Mouse (Mus musculus) ES-E14 (cell line): ENCODE results near the gene B4galt3. TPM values are rescaled to one million over a fixed set of nuclear protein-coding genes. Genes with fewer than 3 reads are reported as not detected.

Experiments
- DNase-seq: peaks from one replicate; pipeline ENCODE4 v3.0.0-alpha.2; 2013; ENCODE audit warnings: low read depth, low spot score
- H3K27ac ChIP-seq: 2 replicates; pipeline ENCODE4 v1.5.1; 2012; ENCODE audit warnings: low read depth, mild to moderate bottlenecking, low read length, moderate library complexity, mixed read lengths; ENCODE audit not compliant: poor library complexity, insufficient read depth, severe bottlenecking
- H3K36me3 ChIP-seq: 2 replicates; pipeline ENCODE4 v1.6.1; 2012; ENCODE audit warnings: mild to moderate bottlenecking, low read length, moderate library complexity, mixed read lengths; ENCODE audit not compliant: control insufficient read depth, poor library complexity, insufficient read depth, severe bottlenecking
- H3K4me1 ChIP-seq, 2 experiments: fragments of 150-350 bp in 1 of 2; sonication (generic) in 1 of 2; 2 replicates each; pipeline ENCODE4 v1.6.1; 2012; ENCODE audit warnings: low read length in 2 of 2, mild to moderate bottlenecking in 1 of 2, mixed read lengths in 1 of 2; ENCODE audit not compliant: control insufficient read depth in 2 of 2, insufficient read depth in 2 of 2, poor library complexity in 1 of 2
- H3K4me3 ChIP-seq, 2 experiments: fragments of 150-350 bp in 1 of 2; sonication (generic) in 1 of 2; 2 replicates each; pipeline ENCODE4 v1.5.1; 2012; ENCODE audit warnings: low read length in 2 of 2, low read depth in 1 of 2, mild to moderate bottlenecking in 1 of 2, mixed read lengths in 1 of 2; ENCODE audit not compliant: insufficient read depth in 1 of 2, poor library complexity in 1 of 2, severe bottlenecking in 1 of 2
- H3K9ac ChIP-seq: 2 replicates; pipeline ENCODE4 v1.6.1; 2012; ENCODE audit warnings: low read depth, mild to moderate bottlenecking, low read length, mixed read lengths; ENCODE audit not compliant: poor library complexity, insufficient read depth, severe bottlenecking
- H3K9me3 ChIP-seq: fragments of 150-350 bp; sonication (generic); 2 replicates; pipeline ENCODE4 v1.6.1; 2012; ENCODE audit warnings: low read depth, mild to moderate bottlenecking, low read length; ENCODE audit not compliant: control insufficient read depth, insufficient read depth
- CHD2 ChIP-seq: IDR thresholded peaks from 2 replicates; pipeline ENCODE4 v1.6.1; 2014; ENCODE audit warnings: mild to moderate bottlenecking, low read depth, low read length, inconsistent platforms
- HCFC1 ChIP-seq: IDR thresholded peaks from 2 replicates; pipeline ENCODE4 v1.6.1; 2012; ENCODE audit warnings: low read length, inconsistent platforms, borderline replicate concordance; ENCODE audit not compliant: insufficient read depth
- MAFK ChIP-seq: IDR thresholded peaks from 2 replicates; pipeline ENCODE4 v1.6.1; 2014; ENCODE audit warnings: mild to moderate bottlenecking, low read depth, low read length, inconsistent platforms; ENCODE audit not compliant: insufficient read depth
- ZC3H11A ChIP-seq: IDR thresholded peaks from 2 replicates; pipeline ENCODE4 v1.6.1; 2012; ENCODE audit warnings: low read depth, mild to moderate bottlenecking, inconsistent platforms, low read length, borderline replicate concordance
- ZNF384 ChIP-seq: IDR thresholded peaks from 2 replicates; pipeline ENCODE4 v1.6.1; 2012; ENCODE audit warnings: low read depth, low read length, inconsistent platforms
- in situ Hi-C, 2 experiments: fragments of 600-800 bp; cut with MboI; formaldehyde crosslinking; loops; one replicate each; pipeline ENCODE4 v1.15.1; 2025; ENCODE audit warnings: low sequenced_read_pairs in 2 of 2, inconsistent platforms in 1 of 2; ENCODE audit not compliant: unreplicated experiment in 2 of 2
- total RNA-seq: library from RNA; depleted of rRNA; stranded (reverse); fragments of 300-350 nt; gene quantifications from 2 replicates; pipeline ENCODE4 v1.2.3, GENCODE M21; 2012

The B4galt3 gene
- total RNA-seq, 1 experiment, result 35.8 TPM

DNA sequence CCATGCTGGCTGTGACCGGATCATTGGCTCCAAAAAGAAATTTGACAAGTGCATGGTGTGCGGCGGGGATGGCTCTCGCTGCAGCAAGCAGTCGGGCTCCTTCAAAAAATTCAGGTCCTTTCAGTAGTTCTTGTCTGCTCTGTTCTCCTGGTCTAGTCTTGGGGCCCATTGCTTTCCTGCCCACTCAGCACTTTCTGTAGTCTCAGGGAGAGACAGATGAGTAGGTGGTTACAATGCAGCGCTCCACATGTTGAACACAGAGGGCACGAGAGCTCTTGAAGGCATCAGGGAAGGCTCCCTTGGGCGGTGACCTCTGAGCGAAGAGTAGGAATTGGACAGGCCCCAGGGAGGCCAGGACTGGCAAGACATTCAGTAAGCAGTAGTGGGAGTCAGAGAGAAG is 12.3 kb upstream of the B4galt3 start:
- no peaks in the 10 kb centered on the region for H3K36me3 ChIP-seq
- TF ChIP-seq MAFK (peak; percentile 82), ZNF384 (no peak)
- in situ Hi-C loops, result no loop called here

DNA sequence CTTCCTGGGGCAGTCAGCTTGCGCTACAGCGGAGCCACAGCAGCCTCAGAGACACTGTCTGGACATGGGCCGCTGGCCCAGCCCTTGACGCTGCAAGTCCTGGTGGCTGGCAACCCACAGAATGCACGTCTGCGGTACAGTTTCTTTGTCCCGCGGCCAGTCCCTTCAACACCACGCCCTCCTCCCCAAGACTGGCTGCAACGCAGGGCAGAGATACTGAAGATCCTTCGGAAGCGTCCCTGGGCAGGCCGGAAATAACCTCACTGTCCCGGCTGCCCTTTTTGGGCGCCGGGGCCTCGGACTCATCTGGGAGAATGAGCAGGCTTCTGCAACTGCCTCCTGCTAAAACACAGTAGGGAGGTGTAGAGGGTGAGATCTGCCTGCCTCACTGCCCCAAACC is 11.2 kb upstream of the B4galt3 start:
- no peak for TF ChIP-seq ZC3H11A
- no peak for TF ChIP-seq CHD2
- no peak for TF ChIP-seq MAFK
- no peak for TF ChIP-seq ZNF384
- no peak for TF ChIP-seq HCFC1
- in situ Hi-C loops, result no loop called here
- H3K36me3 ChIP-seq, result no peaks in the 10 kb centered on the region
- H3K9me3 ChIP-seq, result no peaks in the 10 kb centered on the region
- H3K9ac ChIP-seq, result peak overlapping the region; percentile 30
- no peak for DNase-seq
- H3K4me1 ChIP-seq, result peaks cover 0 to 7% of the 10 kb centered on the region in 2 experiments; a peak in 1 of 4 replicates
- H3K4me3 ChIP-seq, result peak overlapping the region; percentile 20 to 45; a peak in 2 of 4 replicates
- H3K27ac ChIP-seq, result no peak overlapping the region

More for the DNA sequence above, 12.3 kb upstream of the B4galt3 start:
- Histone ChIP-seq H3K4me1 (peaks cover 0 to 10% of the 10 kb centered on the region in 2 experiments; a peak in 1 of 4 replicates), H3K9ac (no peak overlapping the region), H3K4me3 (no peak overlapping the region), H3K9me3 (no peaks in the 10 kb centered on the region), H3K27ac (no peak overlapping the region)
- no peak for DNase-seq

- DNase-seq, result no peak
- Histone ChIP-seq H3K9ac (no peak overlapping the region), H3K27ac (no peak overlapping the region), H3K9me3 (no peaks in the 10 kb centered on the region), H3K4me1 (peaks cover 0 to 7% of the 10 kb centered on the region in 2 experiments; a peak in 1 of 4 replicates), H3K4me3 (no peak overlapping the region), H3K36me3 (no peaks in the 10 kb centered on the region)
- in situ Hi-C loops, result no loop called here
- no peak for TF ChIP-seq ZC3H11A
- no peak for TF ChIP-seq ZNF384
- no peak for TF ChIP-seq MAFK
- no peak for TF ChIP-seq CHD2
- no peak for TF ChIP-seq HCFC1
Observed at GRCm38 (mm10) chr1:171260316-171260715, 9.8 kb upstream of the B4galt3 start.

- Histone ChIP-seq H3K36me3 (no peaks in the 10 kb centered on the region), H3K4me1 (peaks cover 0 to 7% of the 10 kb centered on the region in 2 experiments; a peak in 1 of 4 replicates), H3K9ac (no peak overlapping the region), H3K9me3 (no peaks in the 10 kb centered on the region), H3K4me3 (no peak overlapping the region), H3K27ac (no peak overlapping the region)
- DNase-seq, result no peak
- in situ Hi-C loops, result no loop called here
- no peak for TF ChIP-seq HCFC1
- no peak for TF ChIP-seq MAFK
- TF ChIP-seq ZC3H11A, result no peak
- no peak for TF ChIP-seq ZNF384
- no peak for TF ChIP-seq CHD2
Observed at GRCm38 (mm10) chr1:171262594-171263130, 7.5 kb upstream of the B4galt3 start.

DNA sequence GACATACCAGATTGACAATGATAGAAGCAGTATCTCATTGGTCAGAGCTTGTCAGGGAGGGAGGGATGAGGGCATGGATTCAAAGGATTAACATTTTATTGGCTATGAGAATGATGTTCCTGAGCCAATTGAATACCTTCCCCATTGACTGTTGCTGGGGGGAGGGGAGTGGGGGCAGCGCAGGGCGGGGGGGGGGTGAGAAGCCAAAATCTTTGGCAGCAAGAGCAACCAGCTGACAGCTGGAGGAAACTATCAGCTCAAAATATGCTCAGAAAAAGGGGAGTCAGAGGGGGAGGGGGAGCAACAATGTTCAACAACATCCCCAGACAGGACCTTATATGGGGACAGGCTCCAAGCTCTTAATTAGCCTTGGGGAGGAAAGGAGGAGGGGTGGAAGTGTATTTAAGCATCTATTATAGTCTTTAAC is 6.9 kb upstream of the B4galt3 start:
- TF ChIP-seq ZNF384 (no peak), ZC3H11A (no peak), CHD2 (no peak), MAFK (no peak), HCFC1 (no peak)
- Histone ChIP-seq H3K4me1 (peaks cover 0 to 7% of the 10 kb centered on the region in 2 experiments; a peak in 1 of 4 replicates), H3K9ac (no peak overlapping the region), H3K27ac (no peak overlapping the region), H3K4me3 (no peak overlapping the region), H3K9me3 (no peaks in the 10 kb centered on the region), H3K36me3 (no peaks in the 10 kb centered on the region)
- DNase-seq, result no peak
- in situ Hi-C loops, result no loop called here
